Mouse (Mus musculus) neural tube, embryonic 14.5 days (tissue): ENCODE results near the gene 1700013F07Rik. TPM values are rescaled to one million over a fixed set of nuclear protein-coding genes. Genes with fewer than 3 reads are reported as not detected.

Experiments used
- ATAC-seq: fragments of 200-750 bp; cut with Nextera tagmentation; 2 replicates; pipeline ENCODE4 v1.8.0; 2017; ENCODE audit warnings: low read depth, mild to moderate bottlenecking, moderate TSS enrichment, moderate library complexity
- H3K27ac ChIP-seq: fragments of 300-500 bp; sonication (generic); 2 replicates; pipeline ENCODE4 v1.5.1; 2014; ENCODE audit warnings: low read depth, mild to moderate bottlenecking, control low read depth, low read length, moderate library complexity, mixed read lengths
- H3K27me3 ChIP-seq: fragments of 300-500 bp; sonication (generic); 2 replicates; pipeline ENCODE4 v1.6.1; 2014; ENCODE audit warnings: low read length; ENCODE audit not compliant: control insufficient read depth, insufficient read depth
- H3K36me3 ChIP-seq: fragments of 300-500 bp; sonication (generic); 2 replicates; pipeline ENCODE4 v1.6.1; 2014; ENCODE audit warnings: low read length, mixed read lengths; ENCODE audit not compliant: control insufficient read depth, insufficient read depth
- H3K4me1 ChIP-seq: fragments of 300-500 bp; sonication (generic); 2 replicates; pipeline ENCODE4 v1.6.1; 2014; ENCODE audit warnings: low read length; ENCODE audit not compliant: control insufficient read depth, insufficient read depth
- H3K4me2 ChIP-seq: fragments of 300-500 bp; sonication (generic); 2 replicates; pipeline ENCODE4 v1.6.1; 2014; ENCODE audit warnings: mild to moderate bottlenecking, low read depth, low read length, control low read depth
- H3K4me3 ChIP-seq: fragments of 300-500 bp; sonication (generic); 2 replicates; pipeline ENCODE4 v1.5.1; 2014; ENCODE audit warnings: low read depth, low read length, control low read depth, mixed read lengths
- H3K9ac ChIP-seq: fragments of 300-500 bp; sonication (generic); replicated peaks from 2 replicates; pipeline ENCODE4 v1.6.1; 2014; ENCODE audit warnings: low read depth, mild to moderate bottlenecking, control low read depth, low read length, mixed read lengths
- H3K9me3 ChIP-seq: fragments of 300-500 bp; sonication (generic); 2 replicates; pipeline ENCODE4 v1.6.1; 2016; ENCODE audit warnings: low read length; ENCODE audit not compliant: control insufficient read depth
- WGBS: fragments of 180-500 bp; shearing (Covaris S2); extraction: QIAGEN DNeasy Blood & Tissue Kit; methylation state at CpG from one replicate; pipeline ENCODE4 v1.1.7; 2014; 5-methylcytosine and 5-hydroxymethylcytosine counted together
- polyA plus RNA-seq: library from polyadenylated mRNA; unstranded; fragments of >200 nt; fragmentation: Nextera tagmentation; extraction: Ambion mirVana; gene quantifications from 2 replicates; pipeline ENCODE4 v1.2.1, GENCODE M21; 2014

1700013F07Rik gene
- polyA plus RNA-seq, 1 experiment from 2014 or later = 1.8 TPM

DNA sequence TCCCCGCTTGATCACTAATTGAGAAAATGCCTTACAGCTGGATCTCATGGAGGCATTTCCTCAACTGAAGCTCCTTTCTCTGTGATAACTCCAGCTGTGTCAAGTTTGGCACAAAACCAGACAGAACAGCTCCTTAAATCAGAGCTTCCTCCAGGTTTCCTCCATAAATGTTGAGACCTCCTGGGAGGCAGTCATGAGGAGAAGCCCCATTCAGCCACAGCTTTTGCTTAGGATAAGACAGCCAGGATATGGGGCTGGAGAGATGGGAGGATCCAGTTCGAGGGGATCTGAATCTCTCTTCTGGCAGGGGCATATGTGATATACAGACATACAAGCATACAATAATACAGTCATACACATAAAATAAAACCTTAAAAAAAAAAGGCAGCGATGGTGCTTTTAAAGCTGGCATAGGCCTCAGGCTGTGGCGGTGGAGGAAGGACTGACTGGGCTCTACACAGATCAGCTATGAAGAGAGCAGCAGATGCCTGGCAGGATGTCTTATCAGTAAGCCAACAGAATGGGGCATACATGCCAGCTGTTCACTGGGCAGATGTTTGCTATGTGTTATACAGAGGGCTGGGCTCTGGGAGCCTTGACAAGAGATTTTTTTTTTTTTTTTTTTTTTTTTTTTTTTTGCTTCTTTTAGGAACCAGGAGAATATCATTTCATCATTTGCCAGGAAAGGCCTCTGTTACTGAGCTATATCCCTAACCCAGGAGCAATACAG, 25.0 kb upstream of the 1700013F07Rik start:
- 52% methylated on average over 4 of the region's 4 CpGs for WGBS
- Histone ChIP-seq H3K4me2 (no peak overlapping the region), H3K9me3 (no peaks in the 10 kb centered on the region), H3K27ac (no peak overlapping the region), H3K27me3 (no peaks in the 10 kb centered on the region), H3K4me1 (peaks cover 12% of the 10 kb centered on the region), H3K36me3 (no peaks in the 10 kb centered on the region), H3K9ac (no peak overlapping the region), H3K4me3 (no peak overlapping the region)
- ATAC-seq = 0 out of 2 replicates have a peak, but pooled peaks have one; percentile 44

DNA sequence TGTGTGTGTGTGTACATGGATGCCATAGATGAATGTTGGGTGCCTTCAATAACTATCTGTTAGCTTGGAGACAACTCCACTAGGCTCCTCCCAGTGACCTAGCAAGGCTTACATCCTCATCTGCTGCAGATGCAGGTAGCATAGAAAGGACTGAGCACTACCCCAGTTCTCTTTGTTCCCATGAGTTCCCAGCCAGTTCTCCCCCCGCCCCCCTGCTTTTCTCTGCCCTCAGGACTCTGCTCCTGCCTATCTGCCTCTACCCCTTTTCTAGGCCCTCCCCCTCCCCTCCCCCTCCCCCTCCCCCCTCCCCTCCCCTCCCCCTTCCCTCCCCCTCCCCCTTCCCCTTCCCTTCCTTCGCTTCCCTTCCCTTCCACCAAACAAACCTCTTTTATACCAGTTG, 23.8 kb upstream of the 1700013F07Rik start:
- no peak for ATAC-seq
- no peaks in the 10 kb centered on the region for H3K36me3 ChIP-seq
- H3K4me3 ChIP-seq = no peak overlapping the region
- H3K9ac ChIP-seq = no peak overlapping the region
- 8% methylated on average over 2 of the region's 2 CpGs for WGBS
- H3K27ac ChIP-seq = no peak overlapping the region
- H3K4me2 ChIP-seq = no peak overlapping the region
- no peaks in the 10 kb centered on the region for H3K27me3 ChIP-seq
- no peaks in the 10 kb centered on the region for H3K9me3 ChIP-seq
- peaks cover 12% of the 10 kb centered on the region for H3K4me1 ChIP-seq

DNA sequence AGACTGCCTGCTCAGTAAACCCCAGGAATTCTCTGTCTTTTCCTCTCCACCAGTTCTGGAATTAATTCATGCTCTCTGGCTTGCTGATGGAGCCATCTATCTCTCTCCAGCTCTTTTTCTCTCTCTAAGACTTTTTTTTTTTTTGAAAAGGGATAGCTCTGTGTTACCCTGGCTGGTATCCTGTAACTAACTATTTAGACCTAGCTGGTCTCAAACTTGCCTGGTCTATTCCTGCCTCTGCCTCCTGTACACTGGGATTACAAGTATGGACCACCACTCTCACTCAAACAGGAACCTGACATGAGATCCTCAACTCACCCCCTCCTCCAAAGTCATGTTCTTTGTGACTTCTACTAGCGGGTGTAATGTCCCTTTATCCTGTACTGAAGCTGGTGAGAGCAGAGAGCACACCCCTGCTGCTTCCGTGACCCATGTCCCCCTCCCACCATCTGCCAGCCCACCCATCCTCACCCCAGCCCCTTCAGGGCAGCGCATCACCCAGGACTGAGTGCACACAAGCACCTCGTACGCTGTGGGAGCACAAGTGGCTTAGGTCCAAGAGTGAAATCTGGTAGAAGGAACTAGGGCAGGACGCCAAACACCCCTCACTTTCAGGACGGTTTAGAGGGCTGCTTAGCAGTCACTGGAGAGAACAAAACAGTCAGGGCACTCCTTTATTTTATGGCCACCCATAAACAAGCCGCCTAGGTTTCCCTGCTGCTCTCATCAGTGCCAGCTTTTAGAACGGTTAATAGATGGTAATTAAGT, 23.1 kb upstream of the 1700013F07Rik start:
- 2% methylated on average over 9 of the region's 9 CpGs for WGBS
- peak overlapping the region; percentile 56 for H3K27ac ChIP-seq

DNA sequence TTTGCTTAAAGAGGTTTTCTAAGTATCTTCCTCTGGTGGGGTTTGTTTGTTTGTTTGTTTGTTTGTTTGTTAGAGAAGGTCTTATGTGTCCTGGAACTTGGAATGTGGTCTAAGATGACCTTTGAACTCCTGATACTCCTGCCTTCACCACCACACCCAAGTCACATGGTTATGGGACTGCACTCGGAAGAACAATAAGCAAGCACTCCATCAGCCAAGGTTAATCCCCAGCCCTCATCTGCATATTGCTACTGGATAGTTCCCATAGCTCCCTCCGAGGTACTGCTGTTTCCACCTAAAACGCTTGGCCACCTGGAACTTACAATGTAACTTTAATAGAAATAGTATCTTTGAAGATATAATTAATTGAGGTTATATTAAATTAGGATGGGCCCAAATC, 20.5 kb upstream of the 1700013F07Rik start:
- H3K4me2 ChIP-seq = no peak overlapping the region
- H3K36me3 ChIP-seq = no peaks in the 10 kb centered on the region
- no peak overlapping the region for H3K27ac ChIP-seq
- no peak overlapping the region for H3K4me3 ChIP-seq
- no peak overlapping the region for H3K9ac ChIP-seq
- no peaks in the 10 kb centered on the region for H3K9me3 ChIP-seq
- no peak for ATAC-seq
- H3K27me3 ChIP-seq = no peaks in the 10 kb centered on the region
- 83% methylated on average over 3 of the region's 3 CpGs for WGBS
- peaks cover 12% of the 10 kb centered on the region for H3K4me1 ChIP-seq

More for the DNA sequence above, 23.1 kb upstream of the 1700013F07Rik start:
- Histone ChIP-seq H3K9ac (no peak overlapping the region), H3K27me3 (no peaks in the 10 kb centered on the region), H3K4me2 (no peak overlapping the region; the same call in 1 of the 2 replicates), H3K36me3 (no peaks in the 10 kb centered on the region), H3K4me3 (no peak overlapping the region), H3K9me3 (no peaks in the 10 kb centered on the region), H3K4me1 (peaks cover 12% of the 10 kb centered on the region)
- ATAC-seq = peak; percentile 83

DNA sequence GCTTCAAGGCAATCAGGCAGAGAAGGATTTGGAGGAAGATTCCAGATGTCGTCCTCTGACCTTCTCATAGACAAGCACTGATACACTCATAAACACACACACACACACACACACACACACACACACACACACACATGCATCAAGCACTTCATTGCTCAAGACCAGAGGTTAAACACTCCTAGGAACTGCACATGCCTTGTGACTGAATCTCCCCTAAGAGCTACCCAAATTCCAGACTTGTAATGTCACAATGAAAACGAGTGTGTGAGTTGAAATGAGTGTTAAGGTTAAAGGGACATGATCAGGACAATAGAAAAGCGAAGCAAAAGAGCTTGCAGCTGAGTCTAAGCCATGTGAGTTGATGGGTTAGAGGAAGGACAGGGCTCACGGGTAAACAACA, 15.7 kb upstream of the 1700013F07Rik start:
- H3K27ac ChIP-seq = no peak overlapping the region
- no peaks in the 10 kb centered on the region for H3K4me1 ChIP-seq
- H3K27me3 ChIP-seq = no peaks in the 10 kb centered on the region
- WGBS = 54% methylated on average over 4 of the region's 4 CpGs
- no peak overlapping the region for H3K9ac ChIP-seq
- no peak for ATAC-seq
- no peak overlapping the region for H3K4me3 ChIP-seq
- no peaks in the 10 kb centered on the region for H3K9me3 ChIP-seq
- no peaks in the 10 kb centered on the region for H3K36me3 ChIP-seq
- no peak overlapping the region for H3K4me2 ChIP-seq

DNA sequence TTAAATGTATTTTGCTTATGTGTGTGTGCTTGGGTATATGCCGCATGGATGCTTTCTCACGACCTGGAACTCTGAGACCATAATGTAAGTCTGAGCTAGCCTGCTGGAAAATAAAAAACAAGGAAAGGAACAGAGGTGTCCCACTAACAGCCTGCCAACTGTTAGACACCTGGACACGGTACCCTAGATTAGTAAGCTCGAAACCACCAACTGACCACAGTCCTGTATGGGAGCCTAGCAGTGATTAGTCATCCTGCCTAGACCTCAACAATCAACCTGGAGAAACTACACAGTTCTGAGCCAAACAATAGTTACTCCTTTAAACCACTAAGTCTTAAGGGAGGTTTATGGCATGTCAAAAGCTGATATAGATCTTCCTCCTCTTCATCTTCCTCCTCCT, 10.5 kb upstream of the 1700013F07Rik start:
- 95% methylated on average over 4 of the region's 4 CpGs for WGBS
- no peak overlapping the region for H3K4me2 ChIP-seq
- no peak overlapping the region for H3K27ac ChIP-seq
- no peak overlapping the region for H3K4me3 ChIP-seq
- ATAC-seq = no peak
- no peaks in the 10 kb centered on the region for H3K36me3 ChIP-seq
- H3K27me3 ChIP-seq = no peaks in the 10 kb centered on the region
- H3K4me1 ChIP-seq = no peaks in the 10 kb centered on the region
- H3K9ac ChIP-seq = no peak overlapping the region
- H3K9me3 ChIP-seq = no peaks in the 10 kb centered on the region

DNA sequence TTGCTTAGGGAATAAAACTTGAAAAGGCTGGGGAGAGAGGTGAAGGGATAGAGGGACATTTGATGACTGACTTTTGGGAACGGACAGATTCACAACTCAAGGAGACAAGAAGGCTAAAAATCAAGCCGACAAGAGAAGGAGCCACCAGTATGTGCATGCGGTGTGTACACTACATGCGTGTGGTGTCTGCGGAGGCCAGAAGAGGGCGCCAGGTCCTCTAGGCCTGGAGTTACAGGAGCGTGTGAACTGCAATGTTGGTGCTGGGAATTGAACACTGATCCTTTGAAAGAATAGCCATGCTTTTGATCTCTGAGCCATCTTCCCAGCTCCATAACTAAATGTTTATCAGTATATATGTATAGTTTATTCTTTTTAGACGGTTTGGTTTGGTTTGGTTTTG, 5.5 kb upstream of the 1700013F07Rik start:
- WGBS = 97% methylated on average over 8 of the region's 8 CpGs
- no peaks in the 10 kb centered on the region for H3K4me1 ChIP-seq
- ATAC-seq = no peak

DNA sequence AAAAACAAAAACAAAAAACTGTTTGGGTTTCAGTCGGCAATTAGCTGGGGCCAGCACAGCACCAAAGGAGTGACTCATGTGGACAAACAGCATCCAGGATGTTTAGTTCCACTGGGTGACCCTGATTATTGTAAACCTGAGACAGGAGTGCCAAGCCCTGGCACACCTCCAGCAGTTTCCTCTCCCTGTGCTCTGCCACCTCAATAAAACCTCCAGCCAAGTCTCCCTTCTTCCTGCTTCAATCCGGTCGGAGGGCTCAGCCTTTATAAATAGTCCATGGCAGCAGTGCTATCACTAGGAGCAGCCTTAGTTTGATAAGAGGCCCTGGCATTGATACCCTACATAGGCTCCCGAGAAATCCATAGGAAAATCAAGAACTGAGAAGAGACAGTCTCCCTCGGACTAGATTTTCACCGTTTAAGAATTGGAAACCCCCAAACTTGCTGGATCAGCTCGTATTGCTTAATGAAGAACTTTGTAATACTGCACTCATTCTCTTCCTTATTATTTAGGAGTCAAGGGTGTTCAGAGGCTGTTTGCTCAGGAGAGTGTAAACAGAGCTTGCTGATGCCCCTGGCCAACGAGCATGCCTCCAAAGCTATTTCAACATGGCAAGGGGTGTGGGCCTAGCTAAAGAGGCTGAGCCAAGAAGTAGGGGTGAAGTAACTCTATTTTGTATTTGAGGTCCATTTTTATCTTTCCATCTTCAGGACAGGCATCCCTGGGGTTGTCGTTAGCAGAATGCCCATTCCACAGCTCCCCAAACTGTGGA, 650 bp upstream of the 1700013F07Rik start:
- no peak for ATAC-seq
- Histone ChIP-seq H3K4me3 (no peak overlapping the region), H3K9ac (no peak overlapping the region), H3K27me3 (no peaks in the 10 kb centered on the region), H3K27ac (no peak overlapping the region), H3K36me3 (no peaks in the 10 kb centered on the region), H3K9me3 (no peaks in the 10 kb centered on the region), H3K4me1 (no peaks in the 10 kb centered on the region), H3K4me2 (no peak overlapping the region)
- WGBS = 68% methylated on average over 9 of the region's 9 CpGs

More for the DNA sequence above, 5.5 kb upstream of the 1700013F07Rik start:
- no peak overlapping the region for H3K9ac ChIP-seq
- H3K4me3 ChIP-seq = no peak overlapping the region
- H3K36me3 ChIP-seq = no peaks in the 10 kb centered on the region
- no peak overlapping the region for H3K27ac ChIP-seq
- H3K9me3 ChIP-seq = no peaks in the 10 kb centered on the region
- no peak overlapping the region for H3K4me2 ChIP-seq
- H3K27me3 ChIP-seq = no peaks in the 10 kb centered on the region
